Mouse (Mus musculus): ENCODE measurements at regions not wholly inside any gene's neighbourhood (a gene's known extent, or its start where the extent isn't known, plus 50 kb on each side); places are given as distances from the start of the nearest gene placed in this dataset.

GRCm38 (mm10) chr13:32593131-32593530, 190.6 kb downstream of the Mylk4 start:
- TF ChIP-seq CTCF (IDR thresholded peaks at IDR 0.05; ENCODE audit: borderline replicate concordance, control insufficient read depth, extremely low read depth, insufficient read depth, low read length, poor library complexity) (no peak), POLR2A (IDR thresholded peaks at IDR 0.05; ENCODE audit: control insufficient read depth, extremely low read depth, insufficient read depth, low read length, poor library complexity) (no peak)

All from thymus, adult 2 months (tissue).